Mouse (Mus musculus): ENCODE data around the gene Kif23.

- no peak for TF ChIP-seq USF1 (IDR thresholded peaks at IDR 0.05; ENCODE audit: low read depth)
- TF ChIP-seq CEBPB (IDR thresholded peaks at IDR 0.05; ENCODE audit: low read depth): no peak
- no peak for TF ChIP-seq CTCF (IDR thresholded peaks at IDR 0.05; ENCODE audit: control insufficient read depth, insufficient read depth, insufficient read length)
- TF ChIP-seq MAX (IDR thresholded peaks at IDR 0.05): no peak
- no peak for TF ChIP-seq MYOG (IDR thresholded peaks at IDR 0.05; ENCODE audit: control insufficient read depth, extremely low read depth, insufficient read length)
- no peak for TF ChIP-seq FOSL1 (IDR thresholded peaks at IDR 0.05; ENCODE audit: insufficient read depth, low read length, poor library complexity, severe bottlenecking)
- no peak for TF ChIP-seq MYOD1 (IDR thresholded peaks at IDR 0.05; ENCODE audit: control insufficient read depth, insufficient read length, low read depth)
Observed at GRCm38 (mm10) chr9:61945973-61946611, 482 bp downstream of the Kif23 start.

Data from C2C12 (cell line).